8 mouse cellular contexts compared by ENCODE assay signal in the genomic region with DNA sequence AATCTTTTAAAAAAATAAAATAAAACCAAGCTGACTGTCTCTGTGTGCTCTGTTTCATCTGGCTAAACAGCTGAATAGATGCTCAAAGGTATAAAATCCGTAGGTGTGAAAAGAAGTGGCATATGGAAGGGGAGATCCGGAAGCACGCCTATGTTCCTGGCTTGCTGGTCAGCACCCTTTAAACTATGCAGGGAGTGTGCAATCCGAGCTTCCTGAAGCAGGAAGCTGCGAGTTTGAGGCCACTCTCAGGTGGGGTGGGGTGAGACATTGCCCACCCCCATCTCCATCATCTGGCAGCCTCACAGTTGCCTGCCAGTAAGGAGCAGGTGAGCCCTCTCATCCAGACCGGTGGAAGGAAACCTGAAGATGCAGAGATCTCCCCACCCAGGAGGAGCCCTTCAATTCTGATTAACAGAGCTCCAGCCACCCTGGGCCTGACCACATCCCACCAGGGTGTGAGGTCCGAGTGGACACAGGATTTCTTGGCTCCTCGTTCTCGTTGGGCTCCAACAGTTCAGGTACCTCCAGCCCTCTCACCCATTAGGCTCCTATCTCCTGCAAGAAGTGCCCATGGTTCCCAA. TPM values are rescaled to one million over a fixed set of nuclear protein-coding genes. Genes with fewer than 3 reads are reported as not detected.
DNase-seq lines count a peak whose midpoint lies in the region; ATAC-seq and TF ChIP-seq lines count a peak whose summit lies in the region.

Troap (plus strand) TSS at position 557 of the 581 bp plus-strand sequence.

- peak; percentile 36 for ATAC-seq in erythroid progenitor cell, adult 5-6 weeks (replicated peaks; ENCODE audit: low FRiP score, poor library complexity, severe bottlenecking)
- ATAC-seq in limb, embryonic 14.5 days (ENCODE audit: low FRiP score, low read depth): peak; percentile 20
- ATAC-seq in stomach, embryonic 15.5 days (ENCODE audit: insufficient read depth, low FRiP score, low read depth): 0 out of 2 replicates have a peak, but pooled peaks have one; percentile 4

- H3K27me3 ChIP-seq in testis, adult 2 months (ENCODE audit: control insufficient read depth, insufficient read depth, low read length): no peaks in the 10 kb centered on the region
- no peaks in the 10 kb centered on the region for H3K27me3 ChIP-seq in limb, embryonic 14.5 days (ENCODE audit: control insufficient read depth, insufficient read depth, low read length)
- no peaks in the 10 kb centered on the region for H3K27me3 ChIP-seq in stomach, embryonic 15.5 days (replicated peaks)

- peak within 1 kb of the TSS; percentile 85 for H3K4me2 ChIP-seq in limb, embryonic 14.5 days (replicated peaks; ENCODE audit: low read depth, low read length, severe bottlenecking)
- H3K4me2 ChIP-seq in stomach, embryonic 15.5 days: peak within 1 kb of the TSS; percentile 95

- DNase-seq in testis, postnatal 10 days (ENCODE audit: low spot score): no peak
- DNase-seq in limb, embryonic 14.5 days (ENCODE audit: low spot score): no peak
- DNase-seq in frontal cortex, postnatal 25 days (ENCODE audit: low spot score in 2 of 2): no peak
- DNase-seq in thymus, postnatal 14 days: no peak
- DNase-seq in cerebellum, postnatal 25 days: no peak

- H3K9ac ChIP-seq in limb, embryonic 14.5 days (ENCODE audit: low read depth, low read length, severe bottlenecking): peak within 1 kb of the TSS; percentile 70
- H3K9ac ChIP-seq in stomach, embryonic 15.5 days: peak within 1 kb of the TSS; percentile 61

- 21% methylated on average over 9 of the region's 9 CpGs for WGBS in limb, embryonic 14.5 days
- 20% methylated on average over 9 of the region's 9 CpGs for WGBS in stomach, embryonic 15.5 days

- H3K9me3 ChIP-seq in limb, embryonic 14.5 days (ENCODE audit: control insufficient read depth, low read length): no peaks in the 10 kb centered on the region
- H3K9me3 ChIP-seq in stomach, embryonic 15.5 days: no peaks in the 10 kb centered on the region

- H3K27ac ChIP-seq in testis, adult 2 months (ENCODE audit: control insufficient read depth, insufficient read depth, low read depth, low read length): peak within 1 kb of the TSS; percentile 97
- H3K27ac ChIP-seq in limb, embryonic 14.5 days (replicated peaks; ENCODE audit: low read depth, low read length): peak within 1 kb of the TSS; percentile 96
- peak within 1 kb of the TSS; percentile 95 for H3K27ac ChIP-seq in stomach, embryonic 15.5 days

- H3K4me1 ChIP-seq in testis, adult 2 months (ENCODE audit: control insufficient read depth, insufficient read depth, low read length): peaks cover 7% of the 10 kb centered on the region
- H3K4me1 ChIP-seq in limb, embryonic 14.5 days (ENCODE audit: control insufficient read depth, insufficient read depth, low read length): peaks cover 13% of the 10 kb centered on the region
- H3K4me1 ChIP-seq in stomach, embryonic 15.5 days: peaks cover 22% of the 10 kb centered on the region

- TF ChIP-seq POLR2A in testis, adult 2 months (IDR thresholded peaks at IDR 0.05; ENCODE audit: control insufficient read depth, low read depth, low read length): no peak
- TF ChIP-seq POLR2A in limb, embryonic 14.5 days (IDR thresholded peaks at IDR 0.05; ENCODE audit: borderline replicate concordance, extremely low read depth, insufficient read depth, insufficient read length): no peak

- H3K36me3 ChIP-seq in testis, adult 2 months (ENCODE audit: control insufficient read depth, insufficient read depth, low read length): no peaks in the 10 kb centered on the region
- H3K36me3 ChIP-seq in limb, embryonic 14.5 days (ENCODE audit: control insufficient read depth, insufficient read depth, low read length): peaks cover 11% of the 10 kb centered on the region; the same call in 1 of the 2 replicates
- 0 out of 2 replicates have a peak, but pooled peaks cover 3% of the 10 kb centered on the region for H3K36me3 ChIP-seq in stomach, embryonic 15.5 days

- peak within 1 kb of the TSS; percentile 89 for H3K4me3 ChIP-seq in testis, adult 2 months (ENCODE audit: control insufficient read depth, low read depth, low read length)
- peak within 1 kb of the TSS; percentile 64 for H3K4me3 ChIP-seq in limb, embryonic 14.5 days (replicated peaks; ENCODE audit: low read length)
- peak within 1 kb of the TSS; percentile 57 for H3K4me3 ChIP-seq in stomach, embryonic 15.5 days (replicated peaks)

- TF ChIP-seq CTCF in testis, adult 2 months (IDR thresholded peaks at IDR 0.05; ENCODE audit: control insufficient read depth, insufficient read depth, insufficient replicate concordance, low read depth, low read length): no peak

RNA-seq across cellular contexts. Expression of gene Troap, which starts in this region (rescaled TPM):
- polyA plus RNA-seq in testis, adult 2 months (2012; rRNA removed): 15.2 and 17.5 TPM in 2 replicates
- total RNA-seq in erythroid progenitor cell, adult 5-6 weeks (2015; ENCODE audit: low replicate concordance): 152 and 157 TPM in 2 replicates
- total RNA-seq in erythroid progenitor cell, adult 5-6 weeks (2017; ENCODE audit: low replicate concordance): 126 and 180 TPM in 2 replicates
- polyA plus RNA-seq in limb, embryonic 14.5 days (2012; rRNA removed): 41.5 and 51.3 TPM in 2 replicates
- polyA plus RNA-seq in limb, embryonic 14.5 days (2014; fragmentation: Nextera tagmentation; extraction: Ambion mirVana): 20.3 and 22.1 TPM in 2 replicates
- 24.6 and 29.2 TPM in 2 replicates for polyA plus RNA-seq in stomach, embryonic 15.5 days (2015; fragmentation: Nextera tagmentation; extraction: Ambion mirVana)
